Mouse (Mus musculus) ES-Bruce4 (cell line): ENCODE results near the gene Qsox1. TPM values are rescaled to one million over a fixed set of nuclear protein-coding genes. Genes with fewer than 3 reads are reported as not detected.

Experiments
- H3K27ac ChIP-seq: 2 replicates; pipeline ENCODE4 v1.5.1; 2012; ENCODE audit warnings: low read length, inconsistent platforms; ENCODE audit not compliant: insufficient read depth
- H3K27me3 ChIP-seq: 2 replicates; pipeline ENCODE4 v1.6.1; 2012; ENCODE audit warnings: mild to moderate bottlenecking, low read length, inconsistent platforms; ENCODE audit not compliant: control insufficient read depth, poor library complexity, insufficient read depth, severe bottlenecking
- H3K36me3 ChIP-seq: 2 replicates; pipeline ENCODE4 v1.6.1; 2012; ENCODE audit warnings: inconsistent platforms, mild to moderate bottlenecking, low read length, moderate library complexity; ENCODE audit not compliant: control insufficient read depth, poor library complexity, insufficient read depth, severe bottlenecking
- H3K4me1 ChIP-seq: one replicate; pipeline ENCODE4 v1.8.1; 2011; ENCODE audit warnings: low read length; ENCODE audit not compliant: control insufficient read depth, insufficient read depth
- H3K4me3 ChIP-seq: 2 replicates; pipeline ENCODE4 v1.5.1; 2011; ENCODE audit warnings: low read depth, mild to moderate bottlenecking, low read length
- H3K9ac ChIP-seq: 2 replicates; pipeline ENCODE4 v1.6.1; 2012; ENCODE audit warnings: low read depth, mild to moderate bottlenecking, inconsistent platforms; ENCODE audit not compliant: poor library complexity, severe bottlenecking
- H3K9me3 ChIP-seq: replicated peaks from 2 replicates; pipeline ENCODE4 v1.6.1; 2012; ENCODE audit warnings: mild to moderate bottlenecking, low read length, inconsistent platforms; ENCODE audit not compliant: control insufficient read depth, poor library complexity, insufficient read depth, severe bottlenecking
- CTCF ChIP-seq: IDR thresholded peaks from one replicate; pipeline ENCODE4 v1.8.1; 2011; ENCODE audit warnings: low read depth, low read length
- EP300 ChIP-seq: IDR thresholded peaks from 2 replicates; pipeline ENCODE4 v1.6.1; 2011; ENCODE audit warnings: low read depth, low read length; ENCODE audit not compliant: insufficient read depth
- POLR2A ChIP-seq: IDR thresholded peaks from one replicate; pipeline ENCODE4 v1.8.1; 2011; ENCODE audit warnings: low read length; ENCODE audit not compliant: insufficient read depth
- polyA plus RNA-seq: library from polyadenylated mRNA; stranded (reverse); fragments of >200 nt; gene quantifications from 2 replicates; pipeline ENCODE4 v1.2.4, GENCODE M21; 2011; ENCODE audit warnings: low read depth; ENCODE audit not compliant: missing spikeins, insufficient read depth, insufficient read length

Qsox1 gene
- polyA plus RNA-seq, 1 experiment: 14.7 TPM

GRCm38 (mm10) chr1:155835667-155836066, 23.0 kb upstream of the Qsox1 start:
- no peak for TF ChIP-seq POLR2A
- TF ChIP-seq EP300: no peak
- TF ChIP-seq CTCF: no peak

GRCm38 (mm10) chr1:155833610-155834009, 20.9 kb upstream of the Qsox1 start:
- TF ChIP-seq POLR2A (no peak), CTCF (no peak), EP300 (no peak)
- no peak overlapping the region for H3K27ac ChIP-seq
- H3K4me1 ChIP-seq: no peaks in the 10 kb centered on the region
- H3K36me3 ChIP-seq: no peaks in the 10 kb centered on the region
- no peaks in the 10 kb centered on the region for H3K9me3 ChIP-seq
- H3K9ac ChIP-seq: no peak overlapping the region
- no peak overlapping the region for H3K4me3 ChIP-seq
- no peaks in the 10 kb centered on the region for H3K27me3 ChIP-seq

More at GRCm38 (mm10) chr1:155835667-155836066, 23.0 kb upstream of the Qsox1 start:
- no peaks in the 10 kb centered on the region for H3K36me3 ChIP-seq
- no peak overlapping the region for H3K9ac ChIP-seq
- no peak overlapping the region for H3K4me3 ChIP-seq
- H3K9me3 ChIP-seq: no peaks in the 10 kb centered on the region
- no peak overlapping the region for H3K27ac ChIP-seq
- no peaks in the 10 kb centered on the region for H3K27me3 ChIP-seq
- H3K4me1 ChIP-seq: no peaks in the 10 kb centered on the region

- no peaks in the 10 kb centered on the region for H3K36me3 ChIP-seq
These were observed 19.3 kb upstream of the Qsox1 start for GRCm38 (mm10) chr1:155831958-155832357.

GRCm38 (mm10) chr1:155830861-155831260, 18.2 kb upstream of the Qsox1 start:
- TF ChIP-seq POLR2A (no peak), EP300 (no peak), CTCF (no peak)
- Histone ChIP-seq H3K4me3 (no peak overlapping the region), H3K27ac (no peak overlapping the region), H3K27me3 (no peaks in the 10 kb centered on the region), H3K9ac (no peak overlapping the region), H3K9me3 (no peaks in the 10 kb centered on the region), H3K36me3 (no peaks in the 10 kb centered on the region), H3K4me1 (no peaks in the 10 kb centered on the region)

More at GRCm38 (mm10) chr1:155831958-155832357, 19.3 kb upstream of the Qsox1 start:
- Histone ChIP-seq H3K4me3 (no peak overlapping the region), H3K27me3 (no peaks in the 10 kb centered on the region), H3K9ac (no peak overlapping the region), H3K9me3 (no peaks in the 10 kb centered on the region), H3K4me1 (no peaks in the 10 kb centered on the region), H3K27ac (no peak overlapping the region)
- no peak for TF ChIP-seq CTCF
- no peak for TF ChIP-seq EP300
- no peak for TF ChIP-seq POLR2A

- Histone ChIP-seq H3K36me3 (no peaks in the 10 kb centered on the region), H3K27ac (no peak overlapping the region), H3K9me3 (no peaks in the 10 kb centered on the region), H3K9ac (no peak overlapping the region), H3K4me3 (no peak overlapping the region), H3K27me3 (no peaks in the 10 kb centered on the region), H3K4me1 (no peaks in the 10 kb centered on the region)
- TF ChIP-seq POLR2A: no peak
- no peak for TF ChIP-seq EP300
- TF ChIP-seq CTCF: no peak
These were observed 15.1 kb upstream of the Qsox1 start for GRCm38 (mm10) chr1:155827703-155828295.

GRCm38 (mm10) chr1:155826803-155827395, 14.2 kb upstream of the Qsox1 start:
- no peak overlapping the region for H3K27ac ChIP-seq
- no peaks in the 10 kb centered on the region for H3K27me3 ChIP-seq
- H3K9me3 ChIP-seq: no peaks in the 10 kb centered on the region
- no peaks in the 10 kb centered on the region for H3K4me1 ChIP-seq
- no peaks in the 10 kb centered on the region for H3K36me3 ChIP-seq
- H3K9ac ChIP-seq: no peak overlapping the region
- no peak overlapping the region for H3K4me3 ChIP-seq
- TF ChIP-seq CTCF: no peak
